Mouse (Mus musculus): ENCODE data around the gene Chodl. TPM values are rescaled to one million over a fixed set of nuclear protein-coding genes. Genes with fewer than 3 reads are reported as not detected.

Chodl gene
- 7.9 and 8.0 TPM in 2 replicates for polyA plus RNA-seq (2015; fragmentation: Nextera tagmentation; extraction: Ambion mirVana)

DNA sequence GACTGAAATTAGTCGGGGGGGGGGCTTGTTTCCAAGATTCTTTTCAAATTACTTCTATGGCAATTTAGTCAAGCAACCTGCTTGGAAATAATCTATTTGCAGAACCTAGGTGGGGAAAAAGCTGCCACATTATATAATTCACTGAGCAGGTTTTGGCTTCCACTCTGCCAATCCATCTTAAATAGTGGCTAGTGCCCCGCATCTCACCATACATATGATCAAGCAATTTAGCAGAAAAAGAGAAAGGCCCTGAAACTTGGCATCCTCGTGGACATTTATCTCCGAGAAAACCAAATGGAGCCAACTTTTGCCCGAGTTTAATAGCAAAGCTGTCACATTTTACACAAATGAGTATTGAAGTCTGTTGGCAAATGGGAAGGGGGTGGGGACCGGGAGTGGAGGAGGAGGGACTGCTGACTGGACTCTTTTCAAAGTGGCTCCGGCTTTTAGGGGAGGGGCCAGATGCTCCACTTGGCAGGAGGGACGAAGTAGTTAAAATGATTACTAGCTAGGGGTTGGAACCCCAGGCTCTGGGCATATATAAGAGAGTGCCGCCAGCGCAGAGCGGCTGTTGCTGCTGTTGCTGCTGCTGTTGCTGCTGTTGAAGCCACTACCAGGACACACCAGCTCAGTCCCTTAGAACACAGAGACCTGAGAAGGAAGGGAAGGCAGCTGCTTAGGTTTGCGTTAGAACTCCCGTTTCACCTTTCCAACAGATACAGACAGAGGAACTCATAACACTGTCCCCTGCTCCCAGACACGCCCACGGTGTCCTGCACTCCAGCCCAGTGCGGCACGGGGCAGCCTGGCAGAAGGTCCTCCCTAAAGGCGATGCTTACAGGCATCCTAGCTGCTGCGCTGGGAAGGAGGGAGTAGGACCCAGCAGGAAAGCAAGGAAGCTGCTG is at the start of gene Chodl:
Chodl (plus strand) TSS at position 567 of the 905 bp plus-strand sequence.
- H3K27ac ChIP-seq (replicated peaks): peak within 1 kb of the TSS; percentile 42; the same call in 1 of the 2 replicates
- no peaks in the 10 kb centered on the region for H3K27me3 ChIP-seq
- H3K9me3 ChIP-seq: no peaks in the 10 kb centered on the region
- peak; percentile 91 for ATAC-seq (replicated peaks)
- peak within 1 kb of the TSS; percentile 45 for H3K4me3 ChIP-seq
- 5% methylated on average over 19 of the region's 19 CpGs for WGBS
- H3K9ac ChIP-seq (replicated peaks): peak within 1 kb of the TSS; percentile 58
- no peaks in the 10 kb centered on the region for H3K36me3 ChIP-seq
- H3K4me1 ChIP-seq: peaks cover 17% of the 10 kb centered on the region
- H3K4me2 ChIP-seq (replicated peaks): peak within 1 kb of the TSS; percentile 88

- 33% methylated on average over 5 of the region's 5 CpGs for whole genome bisulfite sequencing
- Histone ChIP-seq H3K4me3 (no peak overlapping the region), H3K9ac (replicated peaks) (no peak overlapping the region), H3K4me1 (no peaks in the 10 kb centered on the region), H3K36me3 (no peaks in the 10 kb centered on the region), H3K27me3 (no peaks in the 10 kb centered on the region), H3K4me2 (replicated peaks) (no peak overlapping the region), H3K27ac (replicated peaks) (no peak overlapping the region), H3K9me3 (no peaks in the 10 kb centered on the region)
- peak; percentile 76 for ATAC-seq (replicated peaks)
These were observed 8.1 kb upstream of the Chodl start for GRCm38 (mm10) chr16:78922644-78923043.

GRCm38 (mm10) chr16:78931287-78932025 is 708 bp downstream of the Chodl start:
- no peaks in the 10 kb centered on the region for H3K36me3 ChIP-seq
- peak overlapping the region; percentile 45 for H3K4me3 ChIP-seq
- WGBS: 12% methylated on average over 16 of the region's 16 CpGs
- H3K27me3 ChIP-seq: no peaks in the 10 kb centered on the region
- H3K9me3 ChIP-seq: no peaks in the 10 kb centered on the region
- ATAC-seq (replicated peaks): peak; percentile 57
- peak overlapping the region; percentile 88 for H3K4me2 ChIP-seq (replicated peaks)
- H3K9ac ChIP-seq (replicated peaks): peak overlapping the region; percentile 58
- peak overlapping the region; percentile 42; the same call in 1 of the 2 replicates for H3K27ac ChIP-seq (replicated peaks)
- peaks cover 17% of the 10 kb centered on the region for H3K4me1 ChIP-seq

GRCm38 (mm10) chr16:78934298-78934697 is 3.5 kb downstream of the Chodl start:
- WGBS: 86% methylated on average over 2 of the region's 2 CpGs
- no peak for ATAC-seq (replicated peaks)
- no peaks in the 10 kb centered on the region for H3K9me3 ChIP-seq
- no peaks in the 10 kb centered on the region for H3K36me3 ChIP-seq
- H3K4me1 ChIP-seq: peaks cover 17% of the 10 kb centered on the region
- no peak overlapping the region for H3K4me3 ChIP-seq
- H3K4me2 ChIP-seq (replicated peaks): no peak overlapping the region
- H3K27me3 ChIP-seq: no peaks in the 10 kb centered on the region
- H3K27ac ChIP-seq (replicated peaks): no peak overlapping the region
- no peak overlapping the region for H3K9ac ChIP-seq (replicated peaks)

DNA sequence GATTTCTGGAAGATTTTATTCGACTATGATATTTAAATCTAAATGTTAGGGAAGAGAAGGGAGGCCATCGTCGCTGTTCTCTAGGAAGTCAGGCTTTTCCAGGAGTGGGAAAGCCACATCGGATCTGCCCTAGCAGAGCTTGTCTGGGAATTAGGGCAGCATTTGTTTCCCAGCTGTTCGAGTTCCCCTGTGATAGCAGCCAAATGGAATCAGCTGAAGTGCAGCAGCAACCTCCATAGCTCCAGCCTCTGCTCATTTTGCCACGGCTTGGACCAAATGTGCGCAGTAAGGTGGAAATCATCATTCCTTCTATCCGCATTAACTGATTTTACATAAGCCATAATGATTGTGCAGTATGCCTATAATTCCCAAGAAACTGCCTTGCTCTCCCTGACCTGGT is 7.0 kb downstream of the Chodl start:
- no peak overlapping the region for H3K27ac ChIP-seq (replicated peaks)
- no peak overlapping the region for H3K4me2 ChIP-seq (replicated peaks)
- H3K9ac ChIP-seq (replicated peaks): no peak overlapping the region
- no peaks in the 10 kb centered on the region for H3K9me3 ChIP-seq
- H3K27me3 ChIP-seq: no peaks in the 10 kb centered on the region
- H3K36me3 ChIP-seq: no peaks in the 10 kb centered on the region
- no peak for ATAC-seq (replicated peaks)
- no peak overlapping the region for H3K4me3 ChIP-seq
- WGBS: 83% methylated on average over 8 of the region's 8 CpGs
- no peaks in the 10 kb centered on the region for H3K4me1 ChIP-seq

DNA sequence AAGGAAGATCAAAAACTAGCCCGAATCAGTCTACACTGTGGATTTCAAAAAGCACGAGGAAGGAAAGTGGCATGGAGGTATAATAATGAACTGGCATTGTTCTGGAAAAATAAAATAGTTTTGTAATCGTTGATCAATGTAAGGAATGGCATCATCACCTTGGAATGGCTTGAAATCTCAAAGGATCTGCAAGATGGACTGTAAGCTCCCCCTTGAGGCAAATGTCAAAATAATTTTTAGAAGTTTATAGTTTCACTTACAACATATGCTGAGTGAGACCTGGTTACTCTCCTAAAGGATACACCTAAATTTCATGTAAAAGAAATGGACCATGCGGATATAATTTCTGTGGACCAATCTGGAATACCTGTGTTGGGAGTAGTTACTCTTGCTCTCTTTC is 19.6 kb downstream of the Chodl start:
- Histone ChIP-seq H3K4me1 (no peaks in the 10 kb centered on the region), H3K9me3 (no peaks in the 10 kb centered on the region), H3K4me2 (replicated peaks) (no peak overlapping the region), H3K27me3 (no peaks in the 10 kb centered on the region), H3K9ac (replicated peaks) (no peak overlapping the region), H3K36me3 (no peaks in the 10 kb centered on the region), H3K4me3 (no peak overlapping the region), H3K27ac (replicated peaks) (no peak overlapping the region)
- ATAC-seq (replicated peaks): no peak
- WGBS: 71% methylated on average over 4 of the region's 4 CpGs

DNA sequence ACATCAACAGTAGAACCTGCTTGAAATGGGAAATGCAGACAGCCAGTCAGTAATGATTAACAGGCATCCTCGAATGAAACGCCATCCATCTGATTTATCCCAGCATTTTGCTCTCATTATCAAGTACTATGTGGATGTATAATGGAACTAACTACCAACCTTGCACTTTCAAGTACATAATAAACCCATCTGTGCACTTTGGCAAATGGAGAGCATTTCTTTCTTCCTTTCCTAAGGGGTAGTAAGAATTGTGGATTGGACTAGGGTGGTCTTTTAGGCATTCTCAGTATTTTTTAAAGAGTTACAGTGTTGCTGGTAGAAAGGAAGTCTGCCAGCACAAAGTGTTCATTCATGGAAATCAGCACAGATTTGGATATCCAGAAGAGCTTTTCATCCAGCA is 26.7 kb downstream of the Chodl start:
- ATAC-seq (replicated peaks): peak; percentile 66
- 37% methylated on average over 2 of the region's 2 CpGs for WGBS

DNA sequence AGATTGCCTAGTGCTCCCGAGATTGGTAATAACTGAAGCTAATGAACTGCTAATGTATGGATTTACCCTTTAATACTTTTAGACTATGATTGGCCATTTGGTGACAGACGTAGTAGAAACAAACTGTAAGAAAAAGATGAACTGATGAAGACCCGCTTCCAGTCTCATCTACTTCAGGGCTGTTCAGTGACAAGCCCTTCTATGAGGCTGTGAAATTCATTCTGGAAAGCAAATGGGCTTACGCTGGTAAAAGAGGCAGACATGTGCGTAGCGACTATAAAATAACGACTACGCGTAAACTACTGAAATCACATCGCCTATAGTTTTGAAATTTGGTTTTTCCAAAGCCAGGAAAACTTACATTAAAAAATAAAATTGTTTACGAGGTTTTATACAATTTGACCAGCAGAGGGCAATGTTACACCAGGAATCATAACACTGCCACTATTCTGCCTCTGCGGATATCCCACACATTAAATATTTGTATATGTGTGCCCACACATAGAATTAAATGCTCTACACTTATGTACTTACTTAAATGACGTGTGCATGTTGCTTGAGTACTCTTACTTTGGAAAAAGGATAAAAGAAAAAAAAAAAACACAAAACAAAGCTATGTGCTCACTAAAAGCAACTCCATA is 38.5 kb downstream of the Chodl start:
- peak; percentile 77 for ATAC-seq (replicated peaks)
- no peak overlapping the region for H3K4me3 ChIP-seq
- H3K36me3 ChIP-seq: no peaks in the 10 kb centered on the region
- H3K27ac ChIP-seq (replicated peaks): no peak overlapping the region
- no peaks in the 10 kb centered on the region for H3K9me3 ChIP-seq
- no peak overlapping the region for H3K4me2 ChIP-seq (replicated peaks)
- no peaks in the 10 kb centered on the region for H3K4me1 ChIP-seq
- WGBS: 31% methylated on average over 13 of the region's 13 CpGs
- H3K27me3 ChIP-seq: no peaks in the 10 kb centered on the region
- H3K9ac ChIP-seq (replicated peaks): no peak overlapping the region

More for the DNA sequence above, 26.7 kb downstream of the Chodl start:
- Histone ChIP-seq H3K4me1 (peaks cover 7% of the 10 kb centered on the region), H3K36me3 (no peaks in the 10 kb centered on the region), H3K4me3 (no peak overlapping the region), H3K27ac (replicated peaks) (no peak overlapping the region), H3K4me2 (replicated peaks) (no peak overlapping the region), H3K9me3 (no peaks in the 10 kb centered on the region), H3K9ac (replicated peaks) (no peak overlapping the region), H3K27me3 (no peaks in the 10 kb centered on the region)

- WGBS: 95% methylated on average over 13 of the region's 13 CpGs
- ATAC-seq (replicated peaks): no peak
- Histone ChIP-seq H3K4me2 (replicated peaks) (no peak overlapping the region), H3K36me3 (no peaks in the 10 kb centered on the region), H3K4me3 (no peak overlapping the region), H3K9ac (replicated peaks) (no peak overlapping the region), H3K9me3 (no peaks in the 10 kb centered on the region), H3K27ac (replicated peaks) (no peak overlapping the region), H3K4me1 (no peaks in the 10 kb centered on the region), H3K27me3 (no peaks in the 10 kb centered on the region)
These were observed 43.4 kb downstream of the Chodl start for GRCm38 (mm10) chr16:78974099-78974498.

- no peak for ATAC-seq (replicated peaks)
- H3K4me2 ChIP-seq (replicated peaks): no peak overlapping the region
- WGBS: 32% methylated on average over 8 of the region's 8 CpGs
These were observed 45.6 kb downstream of the Chodl start for GRCm38 (mm10) chr16:78976384-78976783.

More at GRCm38 (mm10) chr16:78976384-78976783, 45.6 kb downstream of the Chodl start:
- H3K4me1 ChIP-seq: no peaks in the 10 kb centered on the region
- no peaks in the 10 kb centered on the region for H3K27me3 ChIP-seq
- H3K4me3 ChIP-seq: no peak overlapping the region
- no peaks in the 10 kb centered on the region for H3K36me3 ChIP-seq
- no peak overlapping the region for H3K27ac ChIP-seq (replicated peaks)
- no peak overlapping the region for H3K9ac ChIP-seq (replicated peaks)
- no peaks in the 10 kb centered on the region for H3K9me3 ChIP-seq
